Mouse (Mus musculus): ENCODE measurements around the gene Nr4a1.

The Nr4a1 gene

GRCm38 (mm10) chr15:101316913-101317813 is 63.1 kb downstream of the Nr4a1 start:
- no peak for DNase-seq

GRCm38 (mm10) chr15:101317814-101318500 is 63.9 kb downstream of the Nr4a1 start:
- no peak for DNase-seq

DNA sequence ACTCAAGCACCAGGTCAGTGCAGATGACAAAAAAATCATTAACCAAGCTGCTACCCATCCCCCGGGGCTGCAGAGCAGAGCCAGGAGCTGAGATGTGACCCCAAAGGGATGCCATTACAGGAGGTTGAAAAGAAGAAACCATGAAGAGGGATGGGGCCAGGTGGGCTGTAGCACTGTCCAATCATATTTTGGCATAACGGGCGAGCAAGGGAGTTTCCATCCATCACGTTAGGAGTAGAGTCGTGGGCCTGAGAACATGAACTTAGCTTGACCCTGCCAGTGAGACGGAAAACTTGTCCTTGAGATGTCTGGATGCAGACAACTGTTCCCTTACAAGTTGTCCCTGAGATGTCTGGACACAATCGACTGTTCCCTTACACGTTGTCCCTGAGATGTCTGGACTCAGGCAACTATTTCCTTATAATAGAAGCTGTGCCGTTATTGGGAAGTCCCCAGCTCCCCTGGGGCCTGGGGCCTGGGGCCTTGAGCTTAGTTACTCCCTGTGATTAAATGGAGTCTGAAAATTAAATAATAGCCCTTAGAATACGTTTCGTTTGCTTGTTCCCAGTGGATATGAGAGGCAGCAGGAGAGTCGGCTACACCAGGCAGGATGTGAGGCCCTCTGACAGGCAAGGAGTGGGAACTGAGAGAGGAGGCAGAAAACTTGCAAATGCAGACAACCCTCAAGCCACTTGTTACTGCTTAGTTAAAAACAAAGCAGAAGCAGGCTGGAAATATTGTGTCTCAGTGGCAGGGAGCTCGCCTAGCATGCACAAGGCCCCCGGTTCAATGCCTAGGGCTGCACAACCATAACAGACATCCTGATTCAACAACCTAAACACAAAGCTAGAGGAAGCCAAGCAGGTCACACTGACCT is 65.1 kb downstream of the Nr4a1 start:
- no peak for DNase-seq

- no peak for DNase-seq
Measured at GRCm38 (mm10) chr15:101320010-101320617, 66.0 kb downstream of the Nr4a1 start.

DNA sequence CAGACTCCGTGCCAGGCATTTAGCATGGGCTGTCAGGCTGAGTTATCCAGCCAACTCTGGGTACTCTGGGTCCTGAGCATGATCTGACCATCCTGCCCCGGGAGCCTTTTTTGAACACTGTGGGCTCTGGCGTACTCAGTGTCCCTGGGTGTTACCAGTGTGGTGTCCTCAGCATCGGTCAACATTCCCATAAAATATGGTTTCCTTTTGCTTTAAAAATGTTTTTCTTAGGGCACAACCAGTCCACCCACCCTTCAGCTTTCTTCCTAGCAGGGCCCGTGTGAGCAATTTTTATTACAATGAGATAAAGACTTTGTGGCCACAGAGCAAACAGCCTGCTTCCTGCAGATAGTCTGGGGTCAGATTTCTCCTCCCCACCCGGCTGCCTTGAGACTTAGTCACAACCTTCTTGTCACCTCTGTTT is 66.6 kb downstream of the Nr4a1 start:
- no peak for DNase-seq

- DNase-seq = no peak
Measured at GRCm38 (mm10) chr15:101321126-101321525, 67.1 kb downstream of the Nr4a1 start.

DNA sequence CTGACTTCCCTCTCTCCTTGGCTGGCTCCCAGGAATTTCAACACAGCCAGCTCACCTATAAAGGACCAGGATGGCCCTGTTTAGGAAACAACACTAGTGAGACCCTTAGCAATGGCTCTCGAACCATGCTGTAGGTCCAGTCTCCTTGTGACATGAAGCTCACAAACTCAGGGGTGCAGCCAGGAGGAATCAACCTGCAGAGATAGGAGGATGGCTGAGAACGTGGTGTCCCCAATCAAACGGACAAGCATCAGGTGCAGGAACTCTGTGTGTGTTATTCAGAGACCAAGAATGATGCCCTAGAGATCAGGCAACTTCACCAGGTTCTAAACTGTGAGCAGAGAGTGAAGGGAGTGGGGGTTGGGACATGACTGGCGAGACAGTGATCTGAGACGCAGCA is 68.0 kb downstream of the Nr4a1 start:
- no peak for DNase-seq

- no peak for DNase-seq
Measured at GRCm38 (mm10) chr15:101322640-101323039, 68.6 kb downstream of the Nr4a1 start.

GRCm38 (mm10) chr15:101323511-101323910 is 69.4 kb downstream of the Nr4a1 start:
- no peak for DNase-seq

Measured in cerebellum, adult 18-20 months (tissue).